Comparison of ENCODE assay signal across 11 mouse cellular contexts in genomic region chr5:36223787-36224186, GRCm38 (mm10). TPM values are rescaled to one million over a fixed set of nuclear protein-coding genes. Genes with fewer than 3 reads are reported as not detected.
DNase-seq lines count a peak whose midpoint lies in the region; ATAC-seq and TF ChIP-seq lines count a peak whose summit lies in the region.
"Had no signal": no experiment of that assay in that cellular context is flagged by ENCODE, and none has a peak within 500 bp of the region (broad histone marks: within the 10 kb centered on the region; RNA-seq: fewer than 3 reads in every experiment).

No protein-coding gene starts in this region.

- H3K27ac ChIP-seq in gastrocnemius, adult 2 months, result no peak overlapping the region
- no peak overlapping the region for H3K27ac ChIP-seq in left cerebral cortex, adult 2 months
- H3K27ac ChIP-seq: heart, embryonic 15.5 days; neural tube, embryonic 12.5 days had no signal

- DNase-seq in gastrocnemius, adult 2 months, result peak; percentile 62
- DNase-seq in gastrocnemius, postnatal 25 days, result no peak
- peak; percentile 56 for DNase-seq in 3T3-L1 (ENCODE audit: low read depth, low spot score)
- DNase-seq in adrenal gland, postnatal 14 days, result peak; percentile 79
- peak; percentile 34 to 62 for DNase-seq in frontal cortex, postnatal 14 days (ENCODE audit: low spot score in 2 of 2)
- peak; percentile 60 to 65 for DNase-seq in left cerebral cortex, adult 2 months (ENCODE audit: extremely low spot score in 1 of 2, low spot score in 2 of 2)
- peak; percentile 27 for DNase-seq in retina, postnatal 7 days (ENCODE audit: low read depth, low spot score)

- TF ChIP-seq CTCF in gastrocnemius, adult 2 months (IDR thresholded peaks at IDR 0.05), result peak; percentile 77
- TF ChIP-seq CTCF in left cerebral cortex, adult 2 months (IDR thresholded peaks at IDR 0.05), result peak; percentile 76

- H3K4me3 ChIP-seq in gastrocnemius, adult 2 months, result no peak overlapping the region
- no peak overlapping the region for H3K4me3 ChIP-seq in left cerebral cortex, adult 2 months
- H3K4me3 ChIP-seq: heart, embryonic 15.5 days; neural tube, embryonic 12.5 days had no signal

- no peak for ATAC-seq in megakaryocyte-erythroid progenitor cell, adult 5-6 weeks (replicated peaks; ENCODE audit: low FRiP score, low TSS enrichment, poor library complexity, severe bottlenecking)
- ATAC-seq: Patski had no signal

- intact Hi-C loops in gastrocnemius, adult 2 months (cut with DNase I), result loop anchor here (1.0 kb wide), 2 partner anchors 82 to 189 kb away; no protein-coding TSS in a partner anchor
- intact Hi-C loops in left cerebral cortex, adult 2 months (cut with DNase I), result no loop called here

RNA-seq across cellular contexts. Expression of gene Psapl1, which starts 20.0 kb away (rescaled TPM):
- total RNA-seq in gastrocnemius, adult 2 months (2021), result not detected
- not detected for total RNA-seq in gastrocnemius, postnatal 25 days (2021)
- total RNA-seq in adrenal gland, postnatal 14 days (2021), result not detected in 2 replicates
- not detected for total RNA-seq in left cerebral cortex, adult 2 months (2021)
- total RNA-seq in megakaryocyte-erythroid progenitor cell, adult 5-6 weeks (2014; fragmentation: Nextera tagmentation), result not detected in 2 replicates
- not detected in 2 replicates for total RNA-seq in megakaryocyte-erythroid progenitor cell, adult 5-6 weeks (2017)
